Mouse (Mus musculus) limb, embryonic 11.5 days (tissue): ENCODE results near the gene Akap11. TPM values are rescaled to one million over a fixed set of nuclear protein-coding genes. Genes with fewer than 3 reads are reported as not detected.

ENCODE experiments used
- ATAC-seq: fragments of 200-750 bp; cut with Nextera tagmentation; 2 replicates; pipeline ENCODE4 v1.8.0; 2017; ENCODE audit warnings: low read depth; ENCODE audit not compliant: insufficient number of reproducible peaks, low FRiP score, low TSS enrichment
- DNase-seq: peaks from one replicate; pipeline ENCODE4 v3.0.0-alpha.2; 2015; ENCODE audit warnings: low spot score
- H3K27ac ChIP-seq: fragments of 300-500 bp; sonication (generic); replicated peaks from 2 replicates; pipeline ENCODE4 v1.5.1; 2014; ENCODE audit warnings: low read depth, mild to moderate bottlenecking, low read length
- H3K27me3 ChIP-seq: fragments of 300-500 bp; sonication (generic); 2 replicates; pipeline ENCODE4 v1.6.1; 2014; ENCODE audit warnings: mild to moderate bottlenecking, low read length, mixed read lengths; ENCODE audit not compliant: control insufficient read depth, insufficient read depth
- H3K36me3 ChIP-seq: fragments of 300-500 bp; sonication (generic); 2 replicates; pipeline ENCODE4 v1.6.1; 2014; ENCODE audit warnings: mild to moderate bottlenecking, low read length, moderate library complexity, mixed read lengths; ENCODE audit not compliant: control insufficient read depth, insufficient read depth
- H3K4me1 ChIP-seq: fragments of 300-500 bp; sonication (generic); 2 replicates; pipeline ENCODE4 v1.6.1; 2014; ENCODE audit warnings: low read length, mixed read lengths; ENCODE audit not compliant: control insufficient read depth, insufficient read depth
- H3K4me2 ChIP-seq: fragments of 300-500 bp; sonication (generic); 2 replicates; pipeline ENCODE4 v1.6.1; 2014; ENCODE audit warnings: low read depth, mild to moderate bottlenecking, moderate library complexity; ENCODE audit not compliant: severe bottlenecking
- H3K4me3 ChIP-seq: fragments of 300-500 bp; sonication (generic); 2 replicates; pipeline ENCODE4 v1.5.1; 2014; ENCODE audit warnings: low read depth, low read length
- H3K9ac ChIP-seq: fragments of 300-500 bp; sonication (generic); 2 replicates; pipeline ENCODE4 v1.6.1; 2014; ENCODE audit warnings: mild to moderate bottlenecking, low read length
- H3K9me3 ChIP-seq: fragments of 300-500 bp; sonication (generic); 2 replicates; pipeline ENCODE4 v1.6.1; 2016; ENCODE audit warnings: low read length; ENCODE audit not compliant: control insufficient read depth
- WGBS: fragments of 180-500 bp; shearing (Covaris S2); extraction: QIAGEN DNeasy Blood & Tissue Kit; methylation state at CpG from one replicate; pipeline ENCODE4 v1.1.7; 2014; 5-methylcytosine and 5-hydroxymethylcytosine counted together
- polyA plus RNA-seq: library from polyadenylated mRNA; unstranded; fragments of >200 nt; fragmentation: Nextera tagmentation; extraction: Ambion mirVana; gene quantifications from 2 replicates; pipeline ENCODE4 v1.2.1, GENCODE M21; 2014

Akap11 gene
- polyA plus RNA-seq, 1 experiment from 2014 or later = 19.2 TPM

- Histone ChIP-seq H3K4me2 (no peak overlapping the region), H3K36me3 (no peaks in the 10 kb centered on the region), H3K27me3 (no peaks in the 10 kb centered on the region), H3K27ac (no peak overlapping the region), H3K9me3 (no peaks in the 10 kb centered on the region), H3K4me3 (no peak overlapping the region), H3K4me1 (no peaks in the 10 kb centered on the region), H3K9ac (no peak overlapping the region)
- ATAC-seq (no peak), DNase-seq (no peak)
- WGBS = 83% methylated on average over 5 of the region's 5 CpGs
Observed at GRCm38 (mm10) chr14:78458705-78459104, 77.9 kb downstream of the Akap11 start.

GRCm38 (mm10) chr14:78454970-78455369 is 81.6 kb downstream of the Akap11 start:
- no peaks in the 10 kb centered on the region for H3K27me3 ChIP-seq
- no peaks in the 10 kb centered on the region for H3K36me3 ChIP-seq
- no peak overlapping the region for H3K9ac ChIP-seq
- no peaks in the 10 kb centered on the region for H3K4me1 ChIP-seq
- WGBS = 96% methylated on average over 5 of the region's 5 CpGs
- DNase-seq = no peak
- no peaks in the 10 kb centered on the region for H3K9me3 ChIP-seq
- ATAC-seq = no peak
- no peak overlapping the region for H3K4me2 ChIP-seq
- no peak overlapping the region for H3K27ac ChIP-seq
- no peak overlapping the region for H3K4me3 ChIP-seq

- H3K27me3 ChIP-seq = no peaks in the 10 kb centered on the region
- ATAC-seq (no peak), DNase-seq (no peak)
- H3K4me2 ChIP-seq = no peak overlapping the region
- H3K27ac ChIP-seq = no peak overlapping the region
- H3K4me3 ChIP-seq = no peak overlapping the region
- no peaks in the 10 kb centered on the region for H3K4me1 ChIP-seq
- no peaks in the 10 kb centered on the region for H3K36me3 ChIP-seq
- H3K9ac ChIP-seq = no peak overlapping the region
- H3K9me3 ChIP-seq = no peaks in the 10 kb centered on the region
- 81% methylated on average over 11 of the region's 11 CpGs for WGBS
Observed at GRCm38 (mm10) chr14:78448807-78449406, 87.7 kb downstream of the Akap11 start.

- Histone ChIP-seq H3K27me3 (no peaks in the 10 kb centered on the region), H3K36me3 (no peaks in the 10 kb centered on the region), H3K4me2 (no peak overlapping the region), H3K4me1 (no peaks in the 10 kb centered on the region), H3K4me3 (no peak overlapping the region), H3K9ac (no peak overlapping the region), H3K9me3 (no peaks in the 10 kb centered on the region), H3K27ac (no peak overlapping the region)
- DNase-seq = no peak
- 92% methylated on average over 12 of the region's 12 CpGs for WGBS
- ATAC-seq = no peak
Observed at GRCm38 (mm10) chr14:78448017-78448416, 88.6 kb downstream of the Akap11 start.

- H3K36me3 ChIP-seq = no peaks in the 10 kb centered on the region
- 88% methylated on average over 3 of the region's 3 CpGs for WGBS
Observed at GRCm38 (mm10) chr14:78447542-78447941, 89.1 kb downstream of the Akap11 start.

More at GRCm38 (mm10) chr14:78447542-78447941, 89.1 kb downstream of the Akap11 start:
- Histone ChIP-seq H3K9me3 (no peaks in the 10 kb centered on the region), H3K27ac (no peak overlapping the region), H3K4me3 (no peak overlapping the region), H3K4me2 (no peak overlapping the region), H3K27me3 (no peaks in the 10 kb centered on the region), H3K4me1 (no peaks in the 10 kb centered on the region), H3K9ac (no peak overlapping the region)
- no peak for ATAC-seq
- no peak for DNase-seq

Other genes starting within 250 kb of the Akap11 start
- gene Tnfsf11, start 228.8 kb downstream of the Akap11 start, polyA plus RNA-seq = 0.18 TPM in 1 of 2 replicates, not detected in the other
- 0.87 and 1.3 TPM in 2 replicates for gene Dgkh, start 196.0 kb upstream of the Akap11 start, polyA plus RNA-seq